Mouse (Mus musculus) liver, embryonic 16.5 days (tissue): ENCODE measurements around the gene Polr2a. TPM values are rescaled to one million over a fixed set of nuclear protein-coding genes. Genes with fewer than 3 reads are reported as not detected.

Source experiments
- ATAC-seq: fragments of 200-750 bp; cut with Nextera tagmentation; 2 replicates; pipeline ENCODE4 v1.8.0; 2017; ENCODE audit warnings: low read depth, mild to moderate bottlenecking, moderate number of reproducible peaks, moderate library complexity
- H3K27ac ChIP-seq: fragments of 300-500 bp; sonication (generic); 2 replicates; pipeline ENCODE4 v1.5.1; 2014; ENCODE audit warnings: mild to moderate bottlenecking, low read length
- H3K27me3 ChIP-seq: fragments of 300-500 bp; sonication (generic); 2 replicates; pipeline ENCODE4 v1.6.1; 2014; ENCODE audit warnings: low read depth, low read length, mixed read lengths; ENCODE audit not compliant: control insufficient read depth, insufficient read depth
- H3K36me3 ChIP-seq: fragments of 300-500 bp; sonication (generic); 2 replicates; pipeline ENCODE4 v1.6.1; 2014; ENCODE audit warnings: mild to moderate bottlenecking; ENCODE audit not compliant: control insufficient read depth, insufficient read depth
- H3K4me1 ChIP-seq: fragments of 300-500 bp; sonication (generic); 2 replicates; pipeline ENCODE4 v1.6.1; 2014; ENCODE audit warnings: low read depth, low read length, mixed read lengths; ENCODE audit not compliant: control insufficient read depth
- H3K4me2 ChIP-seq: fragments of 300-500 bp; sonication (generic); 2 replicates; pipeline ENCODE4 v1.6.1; 2014; ENCODE audit warnings: low read depth, low read length, mixed read lengths
- H3K4me3 ChIP-seq: fragments of 300-500 bp; sonication (generic); 2 replicates; pipeline ENCODE4 v1.5.1; 2014; ENCODE audit warnings: low read depth, mild to moderate bottlenecking, low read length
- H3K9ac ChIP-seq: fragments of 300-500 bp; sonication (generic); 2 replicates; pipeline ENCODE4 v1.6.1; 2014; ENCODE audit warnings: low read depth, low read length
- H3K9me3 ChIP-seq: fragments of 300-500 bp; sonication (generic); replicated peaks from 2 replicates; pipeline ENCODE4 v1.6.1; 2016; ENCODE audit warnings: low read length; ENCODE audit not compliant: control insufficient read depth
- WGBS: fragments of 180-500 bp; shearing (Covaris S2); extraction: QIAGEN DNeasy Blood & Tissue Kit; methylation state at CpG from one replicate; pipeline ENCODE4 v1.1.7; 2014; ENCODE audit not compliant: insufficient replicate concordance; 5-methylcytosine and 5-hydroxymethylcytosine counted together
- polyA plus RNA-seq: library from polyadenylated mRNA; unstranded; fragments of >200 nt; fragmentation: Nextera tagmentation; extraction: Ambion mirVana; gene quantifications from 2 replicates; pipeline ENCODE4 v1.2.1, GENCODE M21; 2015

The Polr2a gene
- polyA plus RNA-seq, 1 experiment from 2014 or later = 11.9 TPM

DNA sequence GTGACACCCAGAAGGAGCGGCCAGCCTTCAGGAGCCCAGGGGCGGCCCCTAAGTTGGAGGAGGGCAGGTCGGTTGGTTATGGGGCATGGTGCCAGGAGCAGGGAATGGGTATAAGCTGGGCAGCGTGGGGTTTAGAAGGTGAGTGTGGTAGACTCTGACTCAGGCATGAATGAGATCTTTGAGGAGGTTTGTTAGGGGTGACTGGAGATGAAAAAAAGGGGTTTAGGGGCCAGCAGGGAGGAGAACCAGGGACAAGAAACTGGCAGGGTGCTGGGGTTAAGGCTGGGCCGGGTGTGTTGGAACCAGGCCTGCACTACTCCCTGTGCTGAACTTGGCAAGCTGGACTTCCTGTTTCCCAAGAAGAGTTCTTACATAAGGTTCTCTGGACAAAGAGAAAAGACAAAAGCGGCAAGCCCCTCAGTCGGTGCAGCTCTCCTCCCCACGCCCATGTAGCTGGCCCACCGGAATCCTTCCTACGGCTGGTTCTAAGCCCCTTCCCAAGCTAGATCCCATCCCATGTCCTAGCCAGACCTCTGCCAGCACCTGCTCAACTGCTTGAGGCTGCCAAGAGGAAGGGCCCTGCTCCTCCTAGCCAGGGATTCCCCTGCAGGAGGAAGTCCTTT, 72.8 kb downstream of the Polr2a start, which contains the start of gene Tnfsf13:
Tnfsf13 (minus strand) TSS at position 259 of the 623 bp plus-strand sequence.
- Histone ChIP-seq H3K9ac (no peak within 1 kb of the TSS), H3K4me2 (no peak within 1 kb of the TSS)

DNA sequence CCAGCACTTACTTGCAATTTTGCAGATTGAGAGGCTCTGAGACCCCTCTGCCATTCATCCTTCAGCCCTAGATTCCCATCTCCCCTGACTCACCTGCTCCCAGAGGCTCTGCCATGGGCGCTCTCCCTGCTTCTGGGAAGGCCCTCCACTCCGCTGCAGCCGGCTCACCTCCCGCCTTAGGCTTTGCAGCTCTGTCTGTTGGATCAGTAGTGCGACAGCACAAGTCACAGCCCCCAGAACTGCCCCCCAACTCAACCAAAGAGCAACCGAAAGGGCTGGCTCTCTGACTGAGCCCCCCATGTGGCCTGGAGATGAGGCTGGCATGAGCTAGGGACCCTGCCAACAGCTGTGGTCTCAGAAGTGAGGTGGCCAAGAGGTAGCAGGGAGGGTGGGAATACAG, 73.5 kb downstream of the Polr2a start:
- H3K4me1 ChIP-seq = peaks cover 36% of the 10 kb centered on the region
- WGBS = 68% methylated on average over 6 of the region's 6 CpGs
- H3K4me3 ChIP-seq = no peak overlapping the region
- no peak for ATAC-seq
- H3K27me3 ChIP-seq = no peaks in the 10 kb centered on the region
- H3K9me3 ChIP-seq = no peaks in the 10 kb centered on the region
- H3K9ac ChIP-seq = no peak overlapping the region
- H3K36me3 ChIP-seq = no peaks in the 10 kb centered on the region
- H3K27ac ChIP-seq = no peak overlapping the region
- no peak overlapping the region for H3K4me2 ChIP-seq

More for the DNA sequence above, 72.8 kb downstream of the Polr2a start, which contains the start of gene Tnfsf13:
- WGBS = 58% methylated on average over 10 of the region's 10 CpGs
- Histone ChIP-seq H3K9me3 (no peaks in the 10 kb centered on the region), H3K27me3 (no peaks in the 10 kb centered on the region), H3K36me3 (no peaks in the 10 kb centered on the region), H3K4me1 (peaks cover 29% of the 10 kb centered on the region), H3K4me3 (no peak within 1 kb of the TSS), H3K27ac (peak within 1 kb of the TSS; percentile 61)
- no peak for ATAC-seq

DNA sequence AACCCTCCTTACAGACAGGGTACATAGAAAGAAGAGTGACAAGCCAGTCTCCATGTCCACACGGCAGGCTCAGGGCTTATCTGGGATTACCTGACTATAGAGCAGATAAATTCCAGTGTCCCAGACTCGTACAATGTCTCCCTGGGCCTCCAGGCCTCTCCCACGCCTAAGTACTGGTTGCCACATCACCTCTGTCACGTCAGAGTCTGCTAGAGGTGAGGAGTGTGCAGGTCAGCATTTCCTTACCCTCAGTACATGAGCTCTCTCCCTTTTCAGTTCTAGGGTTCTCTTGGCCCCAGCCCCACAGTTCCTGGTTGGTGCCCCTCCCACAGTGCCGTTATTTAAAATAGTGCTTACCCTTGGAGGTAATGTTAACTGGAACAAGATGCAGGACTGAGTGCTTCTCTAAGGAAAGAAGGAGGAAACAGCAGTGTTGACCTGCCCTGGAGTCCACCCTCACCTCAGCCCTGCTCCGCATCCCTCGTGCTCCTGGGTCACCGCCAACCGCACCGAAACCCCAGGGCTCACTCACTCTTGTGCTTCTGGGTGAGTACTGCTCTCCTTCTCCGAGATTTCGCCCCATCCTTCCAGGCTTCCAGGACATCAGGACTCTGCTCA, 74.2 kb downstream of the Polr2a start:
- Histone ChIP-seq H3K9me3 (no peaks in the 10 kb centered on the region), H3K9ac (no peak overlapping the region)
- ATAC-seq = no peak

More for the DNA sequence above, 74.2 kb downstream of the Polr2a start:
- Histone ChIP-seq H3K27me3 (no peaks in the 10 kb centered on the region), H3K36me3 (no peaks in the 10 kb centered on the region), H3K27ac (no peak overlapping the region), H3K4me2 (no peak overlapping the region), H3K4me1 (peaks cover 36% of the 10 kb centered on the region), H3K4me3 (no peak overlapping the region)
- 67% methylated on average over 12 of the region's 12 CpGs for WGBS

Other genes starting within 250 kb of the Polr2a start
- gene Dnah2, start 209.5 kb downstream of the Polr2a start, polyA plus RNA-seq = 0.07 and 0.09 TPM in 2 replicates
- gene Efnb3, start 198.4 kb downstream of the Polr2a start, polyA plus RNA-seq = 0.27 and 0.39 TPM in 2 replicates
- 14.6 and 15.5 TPM in 2 replicates for gene Wrap53, start 178.4 kb downstream of the Polr2a start, polyA plus RNA-seq
- gene Trp53, start 178.3 kb downstream of the Polr2a start, polyA plus RNA-seq = 55.5 and 55.8 TPM in 2 replicates
- 11.2 and 12.6 TPM in 2 replicates for gene Atp1b2, start 152.7 kb downstream of the Polr2a start, polyA plus RNA-seq
- gene Shbg, start 140.7 kb downstream of the Polr2a start, polyA plus RNA-seq = 26.2 and 27.9 TPM in 2 replicates
- 10.4 and 11.5 TPM in 2 replicates for gene Sat2, start 136.6 kb downstream of the Polr2a start, polyA plus RNA-seq
- gene Fxr2, start 125.6 kb downstream of the Polr2a start, polyA plus RNA-seq = 7.0 and 8.1 TPM in 2 replicates
- 0.11 TPM in 1 of 2 replicates, not detected in the other for gene Sox15, start 103.3 kb downstream of the Polr2a start, polyA plus RNA-seq
- gene Mpdu1, start 96.0 kb downstream of the Polr2a start, polyA plus RNA-seq = 34.5 and 35.0 TPM in 2 replicates
- 32.0 and 35.4 TPM in 2 replicates for gene Cd68, start 92.5 kb downstream of the Polr2a start, polyA plus RNA-seq
- gene Eif4a1, start 86.2 kb downstream of the Polr2a start, polyA plus RNA-seq = 223 and 225 TPM in 2 replicates
- 22.7 and 24.9 TPM in 2 replicates for gene Senp3, start 76.6 kb downstream of the Polr2a start, polyA plus RNA-seq
- gene Tnfsf13, start 72.9 kb downstream of the Polr2a start, polyA plus RNA-seq = 0.17 and 0.40 TPM in 2 replicates
- gene Tnfsf12, start 62.8 kb downstream of the Polr2a start, polyA plus RNA-seq = 2.5 and 2.8 TPM in 2 replicates
- gene Tnfsfm13, start 62.5 kb downstream of the Polr2a start, polyA plus RNA-seq = 0.95 and 1.1 TPM in 2 replicates
- 0.07 TPM in 1 of 2 replicates, not detected in the other for gene Slc35g3, start 3.3 kb upstream of the Polr2a start, polyA plus RNA-seq
- 0.61 and 0.81 TPM in 2 replicates for gene Zbtb4, start 7.3 kb upstream of the Polr2a start, polyA plus RNA-seq
- gene Chrnb1, start 37.3 kb upstream of the Polr2a start, polyA plus RNA-seq = 0.61 and 0.96 TPM in 2 replicates
- 0.19 and 0.21 TPM in 2 replicates for gene Fgf11, start 43.2 kb upstream of the Polr2a start, polyA plus RNA-seq
- gene Tmem102, start 47.0 kb upstream of the Polr2a start, polyA plus RNA-seq = 0.62 and 1.0 TPM in 2 replicates
- gene Gm39566, start 56.7 kb upstream of the Polr2a start, polyA plus RNA-seq = not detected in 2 replicates
- gene Spem2, start 59.8 kb upstream of the Polr2a start, polyA plus RNA-seq = not detected in 2 replicates
- not detected in 2 replicates for gene Spem1, start 63.5 kb upstream of the Polr2a start, polyA plus RNA-seq
- 0.66 and 0.83 TPM in 2 replicates for gene Nlgn2, start 79.1 kb upstream of the Polr2a start, polyA plus RNA-seq
- gene Tmem256, start 79.9 kb upstream of the Polr2a start, polyA plus RNA-seq = 404 and 413 TPM in 2 replicates
- 22.0 and 27.8 TPM in 2 replicates for gene Plscr3, start 87.7 kb upstream of the Polr2a start, polyA plus RNA-seq
- gene Tnk1, start 100.1 kb upstream of the Polr2a start, polyA plus RNA-seq = 0.74 and 0.96 TPM in 2 replicates
- not detected in 2 replicates for gene Tmem95, start 119.4 kb upstream of the Polr2a start, polyA plus RNA-seq
- gene Kctd11, start 122.8 kb upstream of the Polr2a start, polyA plus RNA-seq = 1.3 and 1.4 TPM in 2 replicates
- 6.5 and 6.8 TPM in 2 replicates for gene Acap1, start 136.9 kb upstream of the Polr2a start, polyA plus RNA-seq
- 0.46 and 0.76 TPM in 2 replicates for gene 2810408A11Rik, start 142.3 kb upstream of the Polr2a start, polyA plus RNA-seq
- gene Neurl4, start 142.4 kb upstream of the Polr2a start, polyA plus RNA-seq = 2.2 and 2.6 TPM in 2 replicates
- gene Gps2, start 155.3 kb upstream of the Polr2a start, polyA plus RNA-seq = 81.1 and 83.1 TPM in 2 replicates
- gene Eif5a, start 163.3 kb upstream of the Polr2a start, polyA plus RNA-seq = 1,065 and 1,134 TPM in 2 replicates
- gene Ybx2, start 177.2 kb upstream of the Polr2a start, polyA plus RNA-seq = 0.18 TPM in 1 of 2 replicates, not detected in the other
- gene Slc2a4, start 189.6 kb upstream of the Polr2a start, polyA plus RNA-seq = 18.4 and 22.6 TPM in 2 replicates
- 5.4 and 11.7 TPM in 2 replicates for gene Cldn7, start 206.1 kb upstream of the Polr2a start, polyA plus RNA-seq
- gene Ctdnep1, start 222.5 kb upstream of the Polr2a start, polyA plus RNA-seq = 7.1 and 7.3 TPM in 2 replicates
- gene Elp5, start 223.9 kb upstream of the Polr2a start, polyA plus RNA-seq = 55.1 and 57.2 TPM in 2 replicates
- gene Gabarap, start 232.5 kb upstream of the Polr2a start, polyA plus RNA-seq = 255 and 280 TPM in 2 replicates
- gene Phf23, start 237.1 kb upstream of the Polr2a start, polyA plus RNA-seq = 17.5 and 18.2 TPM in 2 replicates
- 4.4 and 5.1 TPM in 2 replicates for gene Dvl2, start 242.0 kb upstream of the Polr2a start, polyA plus RNA-seq